Mouse (Mus musculus) MEL (cell line): ENCODE measurements around the gene Cyp4f16.

Source experiments
- CTCF ChIP-seq, 3 experiments: IDR thresholded peaks in 2 of 3; conservative IDR thresholded peaks in 1 of 3; 2 replicates each; pipeline ENCODE4 v1.5.1; 2011 to 2012; ENCODE audit warnings: low read length in 3 of 3, low read depth in 2 of 3, mild to moderate bottlenecking in 2 of 3, improper control_type of control experiment in 1 of 3, inconsistent platforms in 1 of 3, mixed read lengths in 1 of 3, moderate library complexity in 1 of 3; ENCODE audit not compliant: control insufficient read depth in 1 of 3, insufficient read depth in 1 of 3, poor library complexity in 1 of 3, severe bottlenecking in 1 of 3
- EP300 ChIP-seq, 2 experiments: IDR thresholded peaks; 2 replicates each; pipeline ENCODE4 v1.6.1; 2011; ENCODE audit warnings: improper control_type of control experiment in 2 of 2, low read length in 2 of 2, low read depth in 1 of 2, mild to moderate bottlenecking in 1 of 2
- HCFC1 ChIP-seq: IDR thresholded peaks from 2 replicates; pipeline ENCODE4 v1.6.1; 2012; ENCODE audit warnings: low read depth, mild to moderate bottlenecking, inconsistent platforms, low read length, improper control_type of control experiment, moderate library complexity
- POLR2A ChIP-seq, 2 experiments: IDR thresholded peaks; 2 replicates each; pipeline ENCODE4 v1.6.1; 2011 to 2012; ENCODE audit warnings: low read length in 2 of 2, mild to moderate bottlenecking in 2 of 2, control low read depth in 1 of 2, improper control_type of control experiment in 1 of 2, low read depth in 1 of 2, moderate library complexity in 1 of 2; ENCODE audit not compliant: control insufficient read depth in 1 of 2, insufficient read depth in 1 of 2, poor library complexity in 1 of 2
- POLR2AphosphoS2 ChIP-seq: IDR thresholded peaks from 2 replicates; pipeline ENCODE4 v1.6.1; 2011; ENCODE audit warnings: low read length, improper control_type of control experiment
- RCOR1 ChIP-seq: IDR thresholded peaks from 2 replicates; pipeline ENCODE4 v1.6.1; 2012; ENCODE audit warnings: low read depth, mild to moderate bottlenecking, inconsistent platforms, low read length, improper control_type of control experiment
- ZNF384 ChIP-seq: IDR thresholded peaks from 2 replicates; pipeline ENCODE4 v1.6.1; 2012; ENCODE audit warnings: low read depth, mild to moderate bottlenecking, inconsistent platforms, low read length, improper control_type of control experiment

DNA sequence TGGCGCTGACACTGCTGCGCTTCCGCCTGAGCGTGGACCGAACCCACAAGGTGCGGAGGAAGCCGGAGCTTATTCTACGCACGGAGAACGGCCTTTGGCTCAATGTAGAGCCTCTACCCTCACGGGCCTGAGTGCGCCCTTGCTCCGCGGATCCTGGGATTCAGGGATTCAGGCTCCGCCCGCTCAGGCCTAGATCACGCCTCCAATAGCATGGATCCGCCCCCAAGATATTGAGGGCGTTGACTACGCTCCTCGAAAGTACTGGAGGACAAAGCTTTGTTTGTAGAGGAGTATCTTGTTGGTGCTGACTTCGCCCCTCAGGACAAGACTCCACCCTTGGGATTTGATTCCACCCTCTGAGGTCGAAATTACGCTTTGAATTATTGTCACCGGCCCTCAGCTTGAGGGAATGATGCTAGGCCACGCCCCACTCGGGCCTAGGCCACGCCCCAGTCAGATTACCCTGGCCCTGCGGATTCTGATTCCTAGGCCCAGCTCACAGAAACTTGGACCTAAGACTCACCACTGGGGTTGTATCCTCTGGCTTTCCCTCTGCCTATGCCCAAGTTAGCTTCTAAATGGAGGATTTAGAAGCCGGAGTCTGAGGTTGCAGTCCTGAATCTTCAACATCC is 43.9 kb upstream of the Cyp4f16 start:
- TF ChIP-seq POLR2AphosphoS2 (no peak), POLR2A (IDR thresholded peaks at IDR 0.05; ENCODE audit: control insufficient read depth in 1 of 2, insufficient read depth in 1 of 2, low read depth in 1 of 2, low read length in 2 of 2, poor library complexity in 1 of 2) (no peak), ZNF384 (no peak), CTCF (IDR thresholded peaks at IDR 0.05 in 2 of 3, conservative IDR thresholded peaks at IDR 0.05 in 1 of 3; ENCODE audit: control insufficient read depth in 1 of 3, insufficient read depth in 1 of 3, low read depth in 2 of 3, low read length in 3 of 3, poor library complexity in 1 of 3, severe bottlenecking in 1 of 3) (no peak), HCFC1 (no peak), EP300 (IDR thresholded peaks at IDR 0.05; ENCODE audit: low read depth in 1 of 2, low read length in 2 of 2) (no peak), RCOR1 (no peak)
